Mouse (Mus musculus): Measurements from ENCODE around the gene Mum1. TPM values are rescaled to one million over a fixed set of nuclear protein-coding genes. Genes with fewer than 3 reads are reported as not detected.

Mum1 gene
- polyA plus RNA-seq, 1 experiment from 2014 or later = 41.4 TPM

DNA sequence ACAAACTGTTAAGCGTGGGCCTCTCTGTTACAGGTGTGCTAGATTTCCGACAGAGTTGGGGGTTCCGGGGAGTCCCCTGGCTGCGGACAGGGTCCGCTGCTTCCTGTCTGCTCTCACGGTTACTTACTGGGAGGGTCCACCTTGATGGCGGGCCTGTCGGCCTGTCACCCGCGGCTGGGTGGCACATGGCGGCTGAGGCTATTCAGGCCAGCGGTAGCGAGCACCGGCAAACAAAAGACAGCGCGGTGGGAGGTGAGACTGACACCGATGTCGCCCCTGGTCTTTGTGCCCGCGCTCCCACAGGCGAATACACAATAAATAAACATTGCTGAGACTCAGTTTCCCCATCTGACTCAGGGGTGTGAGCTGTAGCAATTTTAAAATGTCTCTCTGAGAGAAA, 36.2 kb upstream of the Mum1 start:
- CTCF ChIA-PET = no interaction called here
- no peak for DNase-seq (ENCODE audit: low read depth, low spot score)
- peaks cover 12% of the 10 kb centered on the region for H3K27me3 ChIP-seq

DNA sequence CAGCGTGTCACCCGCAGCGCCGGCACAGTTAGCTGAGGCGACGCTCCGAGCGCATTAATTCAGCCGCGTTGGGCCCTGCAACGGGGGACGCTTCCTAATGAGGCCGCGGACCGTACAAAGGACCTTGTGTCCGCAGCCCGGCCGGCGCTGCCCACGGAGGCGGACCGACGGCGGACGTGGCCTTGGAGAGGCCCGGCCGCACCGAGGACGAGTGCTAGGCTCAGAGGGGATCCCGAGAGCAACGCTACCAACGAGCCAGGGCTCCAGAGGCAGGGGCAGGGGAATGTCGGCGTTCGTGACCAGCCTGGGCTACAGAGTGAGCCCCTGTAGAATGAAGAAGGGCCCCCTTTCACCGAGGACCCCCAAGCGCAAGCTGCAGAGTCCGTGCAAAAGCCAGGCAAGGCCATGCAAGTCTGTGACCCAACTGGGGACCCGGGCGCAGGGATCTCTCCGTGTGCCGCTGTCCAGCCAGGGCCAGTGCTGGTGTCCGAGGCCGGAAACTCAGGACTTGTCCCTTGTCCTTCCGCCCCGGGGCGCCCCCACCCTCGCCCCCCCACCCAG, 35.7 kb upstream of the Mum1 start:
- ATAC-seq = peak; percentile 14
- in situ Hi-C loops (cut with MboI; ENCODE audit: low pct_unique_long_range_greater_than_20kb) = no loop called here

More for the DNA sequence above, 36.2 kb upstream of the Mum1 start:
- in situ Hi-C loops (cut with MboI; ENCODE audit: low pct_unique_long_range_greater_than_20kb) = no loop called here
- TF ChIP-seq CTCF (IDR thresholded peaks at IDR 0.05) = no peak
- ATAC-seq = no peak
- POLR2A ChIA-PET = no interaction called here

DNA sequence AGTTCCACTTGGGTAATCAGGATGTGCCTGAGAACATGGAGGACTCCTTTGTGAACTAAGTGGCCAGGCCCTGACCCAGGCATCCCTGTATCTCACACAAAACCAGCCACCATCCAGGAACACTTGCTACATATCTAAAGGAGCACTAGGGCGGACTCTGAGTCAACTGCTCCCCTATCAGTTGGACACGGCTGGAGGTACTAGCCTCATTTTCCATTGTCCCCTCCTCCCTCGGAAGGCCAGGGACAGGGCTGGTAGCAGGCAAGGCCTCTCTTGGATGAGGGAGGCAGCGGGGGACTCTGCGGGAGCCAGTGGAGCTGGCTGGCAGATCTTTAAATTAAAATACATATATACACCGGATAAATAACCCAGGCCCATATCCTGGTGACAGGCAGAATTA, 32.3 kb upstream of the Mum1 start:
- ChIA-PET POLR2A (no interaction called here), CTCF (no interaction called here)
- in situ Hi-C loops (cut with MboI; ENCODE audit: low pct_unique_long_range_greater_than_20kb) = no loop called here
- DNase-seq (ENCODE audit: low read depth, low spot score) (no peak), ATAC-seq (no peak)
- peaks cover 12% of the 10 kb centered on the region for H3K27me3 ChIP-seq
- no peak for TF ChIP-seq CTCF (IDR thresholded peaks at IDR 0.05)

More for the DNA sequence above, 35.7 kb upstream of the Mum1 start:
- peaks cover 12% of the 10 kb centered on the region for H3K27me3 ChIP-seq
- ChIA-PET POLR2A (interaction anchor here (1.2 kb wide), 1 partner anchor 15 kb away, joined by 4 read pairs; no protein-coding TSS in a partner anchor), CTCF (no interaction called here)
- TF ChIP-seq CTCF (IDR thresholded peaks at IDR 0.05) = no peak
- DNase-seq (ENCODE audit: low read depth, low spot score) = no peak

DNA sequence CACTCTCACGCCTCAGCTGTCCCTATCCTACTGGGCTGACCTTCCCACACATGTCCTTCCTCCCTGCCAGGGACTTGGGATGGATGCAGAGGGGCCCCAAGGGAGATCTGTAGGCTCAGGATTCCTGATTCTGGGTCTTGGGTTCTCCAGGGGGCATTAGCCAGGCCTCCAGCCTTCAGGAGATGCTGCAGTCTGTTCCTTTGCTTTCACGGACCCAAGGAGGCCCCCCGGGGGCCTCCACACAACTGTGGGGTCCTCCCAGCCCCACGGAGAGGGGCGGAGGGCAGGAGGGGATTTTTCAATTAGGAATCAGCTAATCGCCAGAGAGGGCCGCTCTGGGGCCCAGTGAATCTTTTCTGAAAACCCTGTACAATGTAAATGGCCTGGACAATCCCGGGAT, 31.8 kb upstream of the Mum1 start:
- peaks cover 12% of the 10 kb centered on the region for H3K27me3 ChIP-seq
- no peak for TF ChIP-seq CTCF (IDR thresholded peaks at IDR 0.05)
- DNase-seq (ENCODE audit: low read depth, low spot score) = no peak
- ChIA-PET POLR2A (no interaction called here), CTCF (no interaction called here)
- ATAC-seq = no peak
- in situ Hi-C loops (cut with MboI; ENCODE audit: low pct_unique_long_range_greater_than_20kb) = no loop called here

DNA sequence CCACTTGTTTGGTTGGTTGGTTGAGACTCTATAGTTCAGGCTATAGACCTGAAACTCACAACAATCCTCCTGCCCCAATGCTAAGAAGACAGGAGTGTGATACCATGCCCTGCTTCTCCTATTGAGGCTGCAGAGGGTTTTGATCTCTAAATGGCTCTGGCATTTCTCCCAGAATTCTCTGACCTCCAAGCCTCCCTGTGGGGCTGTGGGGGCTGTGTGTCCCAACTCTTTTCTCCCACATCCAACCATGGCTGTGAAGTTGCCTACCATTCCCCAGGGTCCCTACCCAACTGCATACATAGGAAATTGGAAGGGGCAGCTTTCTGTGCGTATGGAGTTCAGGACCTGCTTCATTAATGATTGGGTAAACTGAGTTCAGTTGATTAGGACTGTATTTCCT, 30.1 kb upstream of the Mum1 start:
- no peak for DNase-seq (ENCODE audit: low read depth, low spot score)

DNA sequence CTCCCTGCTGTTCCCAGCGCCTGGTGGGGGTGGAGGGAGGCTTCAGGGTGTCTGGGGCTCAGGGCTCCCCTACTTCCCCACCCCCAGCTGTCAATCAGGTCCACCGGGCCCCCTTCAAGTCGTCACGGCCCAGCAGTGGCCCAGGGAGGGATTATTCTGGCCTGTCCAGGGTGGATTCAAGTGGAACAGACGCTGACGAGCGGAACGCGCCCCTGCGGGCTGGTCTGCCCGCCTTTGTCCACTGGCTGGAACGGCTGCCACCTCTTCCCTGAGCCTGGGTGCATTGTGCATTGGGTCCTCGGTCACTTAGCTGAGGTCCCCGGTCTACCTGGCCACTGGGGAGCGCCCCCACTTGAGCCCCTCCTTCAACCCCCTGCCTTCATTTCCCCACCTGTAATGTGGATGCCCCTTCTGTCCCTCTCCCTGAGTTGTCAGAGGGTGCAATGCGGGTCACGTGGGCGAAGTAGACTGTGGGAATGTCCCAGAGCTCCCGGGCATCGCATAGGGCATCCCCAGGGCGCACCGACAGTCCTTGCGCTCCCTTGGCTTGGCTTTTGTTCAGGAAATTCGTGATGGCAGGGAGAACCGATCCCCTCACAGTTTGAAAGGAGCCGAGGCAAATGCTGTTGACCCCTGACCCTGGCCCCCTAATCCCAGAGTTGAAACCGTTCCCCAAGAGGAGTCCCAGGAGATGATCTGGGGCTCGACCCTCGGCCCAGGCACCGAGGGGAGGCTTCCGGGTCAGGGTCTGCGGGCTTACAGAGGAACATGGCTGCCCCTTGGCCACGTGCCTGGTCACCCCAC, 29.3 kb upstream of the Mum1 start:
- no peak for TF ChIP-seq CTCF (IDR thresholded peaks at IDR 0.05)
- no peaks in the 10 kb centered on the region for H3K27me3 ChIP-seq
- DNase-seq (ENCODE audit: low read depth, low spot score) (no peak), ATAC-seq (no peak)
- POLR2A ChIA-PET = no interaction called here
- CTCF ChIA-PET = no interaction called here
- in situ Hi-C loops (cut with MboI; ENCODE audit: low pct_unique_long_range_greater_than_20kb) = no loop called here

More for the DNA sequence above, 30.1 kb upstream of the Mum1 start:
- no peak for ATAC-seq
- H3K27me3 ChIP-seq = no peaks in the 10 kb centered on the region
- POLR2A ChIA-PET = no interaction called here
- in situ Hi-C loops (cut with MboI; ENCODE audit: low pct_unique_long_range_greater_than_20kb) = no loop called here
- no peak for TF ChIP-seq CTCF (IDR thresholded peaks at IDR 0.05)
- CTCF ChIA-PET = no interaction called here

DNA sequence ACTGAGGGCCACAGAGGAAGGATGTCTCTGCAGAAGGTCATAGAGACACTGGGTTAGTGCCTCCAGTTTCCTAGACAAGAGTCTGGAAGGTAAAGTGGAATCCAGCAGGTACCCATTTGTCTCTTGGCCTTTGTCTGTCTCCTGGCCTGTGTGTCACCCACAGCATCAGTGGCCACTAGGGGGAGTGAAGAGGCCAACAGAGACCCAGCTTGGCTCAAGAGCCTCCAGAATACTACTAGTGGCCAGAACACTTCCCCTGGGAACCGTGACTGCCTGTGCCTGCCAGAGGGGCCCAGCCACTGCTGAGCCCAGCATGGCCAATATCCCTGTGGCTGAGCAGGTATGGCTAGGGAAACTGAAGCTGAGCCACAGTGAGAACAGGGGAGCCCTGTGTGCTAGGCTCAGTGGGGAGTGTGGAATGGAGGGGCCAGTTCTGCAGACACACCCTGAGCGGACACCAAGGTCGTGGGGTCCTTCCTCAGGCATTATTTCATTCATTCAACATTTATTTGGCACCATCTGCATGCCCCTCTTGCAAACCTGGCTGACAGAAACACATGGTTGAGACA, 26.7 kb upstream of the Mum1 start:
- H3K27me3 ChIP-seq = no peaks in the 10 kb centered on the region
- DNase-seq (ENCODE audit: low read depth, low spot score) (no peak), ATAC-seq (peak; percentile 78)
- TF ChIP-seq CTCF (IDR thresholded peaks at IDR 0.05) = no peak
- POLR2A ChIA-PET = no interaction called here
- CTCF ChIA-PET = interaction anchor here (2.5 to 4.2 kb wide), 2 partner anchors 9 to 46 kb away, joined by 6 to 27 read pairs; no protein-coding TSS in a partner anchor
- in situ Hi-C loops (cut with MboI; ENCODE audit: low pct_unique_long_range_greater_than_20kb) = no loop called here

DNA sequence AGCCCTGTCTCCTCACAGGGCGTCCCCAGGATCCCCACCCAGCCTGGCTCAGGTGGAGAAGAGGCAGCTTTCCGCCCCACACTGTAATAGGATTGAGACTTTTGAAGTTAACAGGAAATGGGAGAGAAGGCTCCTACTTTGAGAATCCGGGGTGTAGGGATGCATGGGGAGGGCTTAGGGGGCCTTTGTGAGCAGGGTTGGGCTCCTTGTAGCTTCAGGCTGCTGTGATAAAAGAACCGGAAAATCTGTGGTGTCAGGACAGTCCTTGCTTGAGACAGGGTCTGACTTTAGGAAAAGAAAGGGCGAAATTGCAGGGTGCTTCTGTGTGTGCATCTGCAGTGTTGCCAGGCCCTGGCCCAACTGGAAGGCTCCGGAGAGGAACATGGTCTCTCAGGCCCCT, 25.7 kb upstream of the Mum1 start:
- DNase-seq (ENCODE audit: low read depth, low spot score) (no peak), ATAC-seq (no peak)
- no peaks in the 10 kb centered on the region for H3K27me3 ChIP-seq
- in situ Hi-C loops (cut with MboI; ENCODE audit: low pct_unique_long_range_greater_than_20kb) = no loop called here
- TF ChIP-seq CTCF (IDR thresholded peaks at IDR 0.05) = no peak
- CTCF ChIA-PET = interaction anchor here (2.5 to 4.2 kb wide), 2 partner anchors 8 to 45 kb away, joined by 6 to 27 read pairs; no protein-coding TSS in a partner anchor
- POLR2A ChIA-PET = no interaction called here

DNA sequence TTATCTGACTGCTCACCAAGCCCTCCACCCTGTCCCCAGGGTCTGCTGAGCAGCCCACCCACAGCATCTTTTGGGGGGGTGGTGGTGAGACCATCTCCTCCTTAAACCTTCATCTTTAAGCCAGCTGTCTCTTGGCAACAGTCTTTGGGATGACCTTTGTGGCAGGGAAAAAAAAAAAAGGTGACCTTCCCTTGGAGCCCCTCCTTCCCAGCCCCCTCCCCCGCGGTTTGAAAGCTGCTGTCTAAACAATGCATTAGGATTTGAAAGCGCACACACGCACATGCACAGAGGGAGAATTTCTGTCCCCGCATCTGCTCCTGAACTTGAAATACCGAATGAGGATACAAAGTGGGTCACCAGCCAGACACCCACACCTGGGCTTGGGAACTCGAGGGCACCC, 22.2 kb upstream of the Mum1 start:
- in situ Hi-C loops (cut with MboI; ENCODE audit: low pct_unique_long_range_greater_than_20kb) = no loop called here
- POLR2A ChIA-PET = no interaction called here
- peaks cover 6% of the 10 kb centered on the region for H3K27me3 ChIP-seq
- ATAC-seq = no peak
- no peak for TF ChIP-seq CTCF (IDR thresholded peaks at IDR 0.05)
- DNase-seq (ENCODE audit: low read depth, low spot score) = no peak
- CTCF ChIA-PET = no interaction called here

DNA sequence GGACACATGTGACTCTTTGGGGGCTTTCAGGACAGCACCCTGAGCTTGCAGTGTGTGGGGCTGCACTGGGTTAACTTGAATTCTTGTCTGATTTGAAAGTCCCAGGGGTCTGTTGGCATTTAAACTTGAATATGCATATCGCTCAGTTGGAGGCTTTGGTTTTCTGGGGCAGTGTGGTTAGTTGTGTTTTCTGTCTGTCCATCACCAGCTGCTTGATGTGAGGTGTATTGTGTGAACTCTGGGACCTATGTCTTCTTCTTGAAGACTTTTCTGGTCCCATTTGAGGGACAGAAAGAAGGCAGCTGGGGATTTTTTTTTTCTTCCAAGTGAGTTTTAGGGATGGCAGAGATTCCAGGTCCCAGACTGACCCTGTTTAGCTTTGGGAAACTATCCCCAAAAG, 19.0 kb upstream of the Mum1 start:
- in situ Hi-C loops (cut with MboI; ENCODE audit: low pct_unique_long_range_greater_than_20kb) = no loop called here
- CTCF ChIA-PET = interaction anchor here (0.7 to 1.7 kb wide), 3 partner anchors 9 to 32 kb away, joined by 3 to 6 read pairs (median 3); no protein-coding TSS in a partner anchor
- H3K27me3 ChIP-seq = peaks cover 6% of the 10 kb centered on the region
- TF ChIP-seq CTCF (IDR thresholded peaks at IDR 0.05) = no peak
- ATAC-seq = no peak
- POLR2A ChIA-PET = no interaction called here
- DNase-seq (ENCODE audit: low read depth, low spot score) = no peak

DNA sequence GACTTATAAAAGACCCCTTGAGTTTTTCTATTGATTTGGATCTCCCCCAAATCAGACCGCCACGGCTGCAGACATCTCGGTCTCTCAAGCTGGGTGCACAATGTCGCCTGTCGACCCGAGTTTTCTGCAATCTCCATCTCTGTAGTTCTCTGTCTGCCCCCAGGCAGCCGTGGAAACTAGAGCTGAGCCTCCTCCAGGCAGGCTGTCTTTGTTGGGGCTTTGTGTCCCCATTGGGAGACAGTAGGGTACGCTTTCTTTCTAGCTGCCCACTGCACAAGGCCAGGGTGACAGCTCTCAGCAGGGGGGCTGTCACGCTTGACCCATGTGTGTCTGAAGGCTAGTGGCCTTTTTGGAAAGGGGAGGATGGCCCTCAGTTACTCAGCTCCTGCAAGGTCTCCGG, 18.6 kb upstream of the Mum1 start:
- ChIA-PET CTCF (interaction anchor here (0.7 to 1.7 kb wide), 4 partner anchors 8 to 33 kb away, joined by 3 to 6 read pairs (median 4); no protein-coding TSS in a partner anchor), POLR2A (no interaction called here)
- DNase-seq (ENCODE audit: low read depth, low spot score) (no peak), ATAC-seq (no peak)
- in situ Hi-C loops (cut with MboI; ENCODE audit: low pct_unique_long_range_greater_than_20kb) = no loop called here
- no peak for TF ChIP-seq CTCF (IDR thresholded peaks at IDR 0.05)
- H3K27me3 ChIP-seq = peaks cover 6% of the 10 kb centered on the region
